Mouse (Mus musculus) testis, adult 2 months (tissue): ENCODE measurements at regions not wholly inside any gene's neighbourhood (a gene's known extent, or its start where the extent isn't known, plus 50 kb on each side); places are given as distances from the start of the nearest gene placed in this dataset.

Experiments
- CTCF ChIP-seq: fragments of 200-500 bp; IDR thresholded peaks from 2 replicates; pipeline ENCODE4 v1.5.1; 2012; ENCODE audit warnings: low read depth, mild to moderate bottlenecking, inconsistent platforms, low read length, moderate library complexity; ENCODE audit not compliant: control insufficient read depth, insufficient read depth, insufficient replicate concordance
- POLR2A ChIP-seq: fragments of 200-500 bp; IDR thresholded peaks from 2 replicates; pipeline ENCODE4 v1.6.1; 2012; ENCODE audit warnings: low read depth, mild to moderate bottlenecking, inconsistent platforms, low read length, moderate library complexity; ENCODE audit not compliant: control insufficient read depth

DNA sequence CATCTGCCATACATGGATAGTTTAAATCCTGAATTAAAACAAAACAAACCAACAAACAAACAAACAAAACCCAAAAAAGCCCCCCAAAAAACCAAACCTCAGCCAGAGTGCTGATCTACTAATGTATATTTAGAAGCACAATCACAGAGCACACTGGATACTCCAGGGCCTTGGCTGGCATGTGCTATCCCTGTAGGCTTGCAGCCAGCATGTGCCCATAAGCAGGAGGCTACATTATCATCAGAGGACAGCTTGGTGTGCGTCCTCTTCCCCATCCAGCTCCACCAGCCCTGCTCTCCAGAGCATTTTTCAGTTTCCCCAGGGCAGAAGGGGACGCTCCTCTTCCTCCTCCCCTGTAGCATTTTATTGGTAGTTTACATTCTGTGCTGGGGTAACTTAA lies 198.9 kb downstream of the Mterf1b start:
- TF ChIP-seq CTCF, result no peak
- no peak for TF ChIP-seq POLR2A
